Mouse (Mus musculus) urinary bladder, postnatal 14 days (tissue): ENCODE data around the gene Syf2.
A peak's percentile ranks its signal among the peaks of the same experiment; 100 is the strongest.

Source experiments
- DNase-seq: peaks from one replicate; pipeline ENCODE4 v3.0.0; 2021; ENCODE audit warnings: low spot score

The Syf2 gene

DNA sequence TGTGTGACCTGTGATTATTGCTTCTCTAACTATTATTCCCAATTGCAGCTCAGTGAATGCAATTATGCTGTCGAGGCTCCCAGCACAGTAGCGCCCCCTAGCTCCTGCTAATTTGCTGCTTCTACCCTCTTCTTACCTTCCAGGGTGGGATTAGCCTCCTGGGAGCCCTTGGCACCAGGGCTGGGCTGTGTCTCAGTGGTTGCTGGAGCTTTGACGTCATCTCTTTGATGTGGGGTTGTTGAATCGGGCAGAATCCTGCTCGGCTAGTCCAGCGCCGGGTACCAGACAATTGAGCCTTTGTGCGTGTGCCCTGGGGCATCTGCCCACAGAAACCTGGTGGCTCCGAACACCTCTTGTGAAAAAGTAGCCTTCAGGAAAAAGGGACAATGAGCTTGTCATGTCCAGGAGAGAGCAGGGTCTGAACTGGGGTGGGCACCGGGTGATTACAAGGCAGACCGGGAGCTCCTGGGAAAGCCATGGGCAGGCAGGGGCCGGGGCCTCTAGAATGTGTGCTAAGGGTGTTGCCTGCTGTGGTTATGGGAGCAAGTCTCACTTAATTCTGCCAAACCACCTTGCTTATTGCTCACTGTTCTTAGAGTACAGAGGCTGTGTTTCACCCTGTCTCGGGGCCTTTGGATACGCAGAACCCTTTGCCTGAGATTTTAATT is 44.7 kb downstream of the Syf2 start:
- peak; percentile 36 for DNase-seq

DNA sequence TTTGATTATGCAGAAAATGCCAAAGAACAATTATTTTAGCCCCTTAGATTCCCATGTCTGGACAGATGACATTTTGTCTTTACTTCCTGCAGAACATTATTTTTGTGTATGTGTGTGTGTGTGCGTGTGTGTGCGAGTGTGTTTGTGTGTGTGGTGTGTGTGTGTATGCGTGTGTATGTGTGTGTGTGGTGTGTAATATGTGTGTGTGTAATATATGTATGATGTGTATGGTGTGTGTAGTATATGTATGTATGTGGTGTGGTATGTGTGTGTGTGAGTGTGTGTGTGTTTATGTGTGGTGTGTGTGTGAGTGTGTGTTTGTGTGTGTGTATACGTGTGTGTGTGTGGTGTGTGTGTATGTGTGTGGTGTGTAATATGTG is 45.2 kb downstream of the Syf2 start:
- no peak for DNase-seq

DNA sequence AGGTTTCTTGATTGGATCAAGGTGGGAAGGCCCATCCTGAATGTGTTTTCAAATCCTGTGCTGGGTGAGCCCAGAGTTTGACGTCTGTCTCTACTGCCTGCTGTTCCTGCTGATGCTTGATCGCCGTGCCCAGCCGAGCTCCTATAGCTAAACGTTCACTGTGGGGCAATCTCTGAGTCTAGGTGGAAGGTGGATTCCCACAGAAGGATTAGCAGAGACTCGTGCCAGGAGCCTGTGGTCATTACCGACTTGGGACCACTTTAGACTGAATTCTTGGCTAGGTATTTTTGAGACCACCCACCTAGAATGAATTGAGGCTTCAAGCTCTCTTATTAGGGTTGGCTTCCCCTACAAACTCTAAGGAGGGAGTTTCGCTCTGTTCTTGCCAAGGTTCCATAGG is 48.2 kb downstream of the Syf2 start:
- no peak for DNase-seq

DNA sequence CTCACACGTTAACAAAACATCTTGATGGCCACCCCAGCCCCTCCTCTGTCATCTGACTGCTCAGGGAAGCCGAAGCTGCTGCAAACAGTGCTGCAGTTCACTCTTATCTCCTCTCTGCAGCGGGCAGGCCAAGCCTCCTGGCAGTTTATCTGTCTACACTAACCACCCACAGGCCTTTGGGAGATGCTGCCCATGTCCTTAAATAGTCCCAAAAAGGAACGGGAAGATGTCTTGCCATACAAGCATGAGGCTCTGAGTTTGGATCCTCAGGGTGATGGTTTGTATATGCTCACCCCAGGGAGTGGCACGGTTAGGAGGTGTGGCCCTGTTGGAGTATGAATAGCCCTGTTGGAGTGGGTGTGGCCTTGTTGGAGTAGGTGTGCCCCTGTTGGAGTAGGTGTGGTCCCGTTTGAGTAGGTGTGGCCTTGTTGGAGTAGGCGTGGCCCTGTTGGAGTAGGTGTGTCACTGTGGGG is 51.3 kb downstream of the Syf2 start:
- no peak for DNase-seq

DNA sequence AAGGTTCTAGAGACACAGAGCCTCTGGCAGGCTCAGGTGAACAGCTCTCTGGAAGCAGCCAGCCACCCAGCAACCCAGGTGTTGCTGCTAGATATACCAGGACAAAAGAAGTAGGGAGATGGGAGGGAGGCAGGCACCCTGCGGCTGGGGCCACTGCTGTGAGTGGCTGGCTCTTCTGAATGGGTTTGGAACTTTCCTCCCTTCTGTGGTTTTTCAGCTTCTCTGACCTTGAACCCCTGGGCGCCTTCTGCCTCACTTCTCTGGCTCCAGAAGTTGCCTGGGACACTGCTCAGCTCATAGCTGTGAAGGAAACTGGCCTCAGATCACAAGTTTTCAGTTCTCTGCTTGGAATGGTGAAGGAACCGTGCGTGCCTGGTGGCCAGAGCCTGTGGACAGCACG is 52.4 kb downstream of the Syf2 start:
- no peak for DNase-seq

DNA sequence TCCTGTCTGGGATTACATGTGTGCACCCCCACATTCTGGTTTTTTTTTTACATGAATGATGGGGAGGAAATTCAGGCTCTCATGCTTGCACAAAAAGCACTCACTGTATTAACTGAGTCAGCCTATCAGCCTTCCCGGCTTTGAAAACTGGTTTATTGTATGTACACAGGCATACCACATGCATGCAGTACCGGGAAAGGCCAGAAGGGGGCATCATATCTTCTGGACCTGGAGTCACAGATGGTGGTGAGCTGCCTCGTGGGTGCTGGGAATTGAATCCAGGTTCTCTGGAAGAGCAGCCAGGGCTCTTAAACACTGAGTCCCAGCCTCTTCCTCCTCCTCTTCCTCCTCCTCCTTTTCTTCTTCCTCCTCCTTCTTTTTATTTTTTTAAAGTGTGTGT is 53.9 kb downstream of the Syf2 start:
- peak; percentile 12 for DNase-seq

DNA sequence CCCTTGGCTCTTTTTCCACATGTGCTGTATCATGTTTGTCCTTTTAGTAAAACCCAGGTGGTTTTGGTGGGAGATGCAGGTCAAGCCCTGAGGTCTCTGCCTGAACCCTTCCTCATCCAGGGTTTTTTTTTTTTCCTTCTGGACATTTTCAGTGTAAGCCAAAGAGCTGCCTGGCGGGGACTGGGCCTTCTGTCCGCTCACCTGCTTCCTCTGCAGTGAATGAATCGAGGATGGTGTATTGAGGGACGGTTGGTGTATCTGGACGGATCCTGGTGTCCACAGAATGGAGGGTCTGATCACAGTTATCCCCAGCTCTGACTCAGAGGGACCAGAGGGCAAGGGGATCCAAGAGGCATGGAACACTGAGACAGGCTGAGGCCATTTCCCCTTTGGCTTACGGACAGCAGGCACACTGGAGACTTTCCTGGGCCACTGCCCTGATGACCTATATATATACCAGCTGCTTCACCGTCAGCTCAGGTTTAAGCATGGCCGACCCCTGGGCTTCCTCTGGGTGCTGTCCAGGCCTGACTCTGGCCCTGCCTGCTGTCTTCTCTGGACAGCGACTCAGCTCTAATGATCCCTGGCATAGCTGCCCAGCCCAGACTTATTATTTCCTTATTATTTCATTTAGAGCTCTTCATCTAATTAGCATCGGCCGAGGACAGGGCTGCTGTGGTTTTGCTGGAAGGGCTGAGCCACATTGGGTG is 55.1 kb downstream of the Syf2 start:
- no peak for DNase-seq

DNA sequence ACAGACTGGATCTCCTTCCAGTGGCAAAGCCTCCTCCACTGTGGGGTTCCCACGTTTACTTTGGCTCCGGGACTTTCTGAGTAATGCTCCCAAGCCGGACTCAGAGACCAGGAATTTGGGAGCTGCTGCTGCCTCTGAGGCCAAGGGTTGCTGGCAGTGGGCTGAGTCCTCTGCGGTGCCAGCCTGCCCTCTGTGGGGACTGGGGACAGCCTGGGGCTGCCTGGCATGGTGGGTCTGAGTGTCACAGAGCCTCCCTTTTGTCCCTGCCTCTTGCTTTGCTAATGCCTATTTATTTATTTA is 55.6 kb downstream of the Syf2 start:
- DNase-seq = no peak

DNA sequence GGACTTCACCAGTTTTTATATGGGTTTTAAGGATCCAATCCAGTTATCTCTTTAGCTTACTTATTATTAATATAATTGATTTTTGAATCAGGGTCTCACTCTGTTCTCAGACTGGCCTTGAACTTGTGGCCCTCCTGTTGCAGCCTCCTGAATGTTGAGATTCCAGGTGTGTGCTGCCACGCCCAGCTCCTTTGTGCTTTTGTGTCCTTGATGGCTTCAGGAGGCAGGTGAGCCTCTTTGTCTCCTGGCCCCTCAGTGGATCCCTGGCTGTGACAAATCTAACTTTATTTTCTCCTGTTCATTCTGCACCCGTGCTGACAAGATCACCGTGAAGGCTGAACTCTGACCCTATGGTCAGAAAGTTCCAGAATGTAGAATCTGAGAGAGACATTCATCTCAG is 56.3 kb downstream of the Syf2 start:
- DNase-seq = no peak
